Mouse (Mus musculus): ENCODE results near the gene Lonp1. TPM values are rescaled to one million over a fixed set of nuclear protein-coding genes. Genes with fewer than 3 reads are reported as not detected.

The Lonp1 gene
- polyA plus RNA-seq, 1 experiment from 2014 or later, result 23.4 TPM

DNA sequence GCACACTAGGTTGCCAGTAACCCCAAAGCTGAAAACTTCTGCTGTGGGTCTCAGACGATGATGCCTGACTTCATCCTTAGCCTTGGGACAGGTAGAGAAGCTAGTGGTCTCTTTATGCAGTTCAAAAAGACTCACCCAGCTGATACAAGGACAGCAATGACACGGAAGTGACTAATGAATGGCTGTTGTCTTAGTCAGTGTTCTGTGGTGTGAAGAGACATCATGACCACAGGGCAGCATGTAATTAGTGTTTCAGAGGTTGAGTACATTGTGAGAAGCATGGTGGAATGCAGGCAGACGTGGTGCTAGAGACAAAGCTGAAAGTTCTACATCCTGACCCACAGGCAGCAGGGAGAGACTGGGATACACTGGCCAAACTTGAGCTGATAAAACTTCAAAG, 40.9 kb upstream of the Lonp1 start:
- DNase-seq (ENCODE audit: low spot score) (no peak), ATAC-seq (no peak)
- Histone ChIP-seq H3K4me3 (ENCODE audit: low read depth, low read length) (no peak overlapping the region), H3K4me2 (replicated peaks; ENCODE audit: low read depth, low read length) (no peak overlapping the region), H3K9ac (replicated peaks; ENCODE audit: low read depth) (no peak overlapping the region), H3K4me1 (ENCODE audit: insufficient read depth, low read depth, low read length) (peaks cover 5% of the 10 kb centered on the region), H3K27ac (ENCODE audit: low read length) (no peak overlapping the region), H3K9me3 (ENCODE audit: low read length) (no peaks in the 10 kb centered on the region), H3K27me3 (replicated peaks; ENCODE audit: insufficient read depth, low read length) (no peaks in the 10 kb centered on the region), H3K36me3 (ENCODE audit: insufficient read depth, low read length) (no peaks in the 10 kb centered on the region)
- TF ChIP-seq CTCF (IDR thresholded peaks at IDR 0.05) (no peak), EP300 (IDR thresholded peaks at IDR 0.05) (no peak)
- WGBS, result 58% methylated on average over 3 of the region's 3 CpGs

DNA sequence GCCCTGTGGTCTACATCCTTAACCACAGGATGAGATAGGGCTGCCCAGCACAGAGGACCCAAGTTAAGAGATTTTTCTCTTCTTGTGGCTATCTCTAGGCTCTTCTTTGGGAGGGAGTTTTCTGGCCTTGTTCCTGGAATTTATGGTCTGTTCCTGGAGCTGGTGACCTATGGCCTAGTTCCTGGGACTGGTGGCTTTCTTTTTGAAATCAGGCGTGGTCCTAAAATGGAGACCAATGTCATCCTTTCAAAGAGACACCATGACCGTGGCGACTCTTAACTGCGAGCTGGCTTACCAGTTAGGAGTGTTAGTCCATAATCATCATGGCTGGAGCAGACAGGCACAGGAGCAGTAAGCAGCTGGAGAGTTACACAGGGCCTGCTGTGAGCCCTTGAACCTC, 39.7 kb upstream of the Lonp1 start:
- H3K9ac ChIP-seq (replicated peaks; ENCODE audit: low read depth), result no peak overlapping the region

DNA sequence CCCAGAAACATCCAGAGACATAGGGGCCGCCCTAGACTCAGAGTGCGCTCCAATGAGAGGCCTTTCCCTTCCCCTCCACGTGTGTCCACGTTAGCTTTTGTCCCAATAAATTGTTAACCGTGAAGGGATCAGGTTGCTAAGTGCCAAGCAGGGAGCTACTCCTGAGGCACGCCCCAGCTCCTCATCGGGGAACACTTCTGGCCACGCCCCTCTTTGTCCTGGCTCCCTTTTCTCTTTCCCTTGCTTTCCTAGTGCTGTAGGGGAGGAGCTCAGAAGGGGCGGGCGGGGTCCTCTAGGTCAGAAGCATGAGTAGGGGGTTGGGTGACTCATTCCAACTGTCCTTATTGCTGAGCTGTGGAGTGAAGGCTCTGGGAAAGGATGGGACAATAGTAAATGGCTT, 37.6 kb upstream of the Lonp1 start:
- Histone ChIP-seq H3K4me3 (ENCODE audit: low read depth, low read length) (no peak overlapping the region), H3K36me3 (ENCODE audit: insufficient read depth, low read length) (no peaks in the 10 kb centered on the region), H3K9me3 (ENCODE audit: low read length) (no peaks in the 10 kb centered on the region), H3K9ac (replicated peaks; ENCODE audit: low read depth) (no peak overlapping the region), H3K27me3 (replicated peaks; ENCODE audit: insufficient read depth, low read length) (no peaks in the 10 kb centered on the region), H3K27ac (ENCODE audit: low read length) (no peak overlapping the region), H3K4me1 (ENCODE audit: insufficient read depth, low read depth, low read length) (peaks cover 3% of the 10 kb centered on the region), H3K4me2 (replicated peaks; ENCODE audit: low read depth, low read length) (peak overlapping the region; percentile 25)
- ATAC-seq (peak; percentile 60), DNase-seq (ENCODE audit: low spot score) (peak; percentile 60)
- TF ChIP-seq EP300 (IDR thresholded peaks at IDR 0.05), result no peak
- no peak for TF ChIP-seq CTCF (IDR thresholded peaks at IDR 0.05)
- 7% methylated on average over 10 of the region's 10 CpGs for WGBS

More for the DNA sequence above, 39.7 kb upstream of the Lonp1 start:
- Histone ChIP-seq H3K4me1 (ENCODE audit: insufficient read depth, low read depth, low read length) (peaks cover 3% of the 10 kb centered on the region), H3K36me3 (ENCODE audit: insufficient read depth, low read length) (no peaks in the 10 kb centered on the region), H3K27ac (ENCODE audit: low read length) (no peak overlapping the region), H3K9me3 (ENCODE audit: low read length) (no peaks in the 10 kb centered on the region), H3K4me3 (ENCODE audit: low read depth, low read length) (no peak overlapping the region), H3K27me3 (replicated peaks; ENCODE audit: insufficient read depth, low read length) (no peaks in the 10 kb centered on the region), H3K4me2 (replicated peaks; ENCODE audit: low read depth, low read length) (no peak overlapping the region)
- 93% methylated on average over 4 of the region's 4 CpGs for WGBS
- DNase-seq (ENCODE audit: low spot score), result no peak
- no peak for ATAC-seq
- no peak for TF ChIP-seq CTCF (IDR thresholded peaks at IDR 0.05)
- no peak for TF ChIP-seq EP300 (IDR thresholded peaks at IDR 0.05)

DNA sequence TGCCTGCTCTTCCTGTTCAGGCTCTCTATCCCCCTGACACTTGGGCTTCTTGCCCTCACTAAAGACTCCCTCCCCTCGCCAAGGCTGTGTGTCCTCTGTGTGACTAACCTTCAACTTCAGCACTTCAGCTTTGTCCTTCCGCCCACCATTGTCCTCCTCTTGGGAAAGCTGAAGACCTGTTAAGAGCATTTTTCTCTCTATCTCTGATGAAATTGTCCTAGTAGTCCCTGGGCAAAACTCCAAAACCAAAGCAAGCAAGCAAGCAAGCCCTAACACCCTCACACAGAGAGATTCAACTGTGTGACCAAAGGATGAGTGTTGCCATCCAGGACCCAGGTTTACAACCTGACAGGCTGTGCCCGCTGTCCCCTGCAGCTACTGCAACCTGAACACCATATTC, 37.0 kb upstream of the Lonp1 start:
- no peak overlapping the region for H3K27ac ChIP-seq (ENCODE audit: low read length)

DNA sequence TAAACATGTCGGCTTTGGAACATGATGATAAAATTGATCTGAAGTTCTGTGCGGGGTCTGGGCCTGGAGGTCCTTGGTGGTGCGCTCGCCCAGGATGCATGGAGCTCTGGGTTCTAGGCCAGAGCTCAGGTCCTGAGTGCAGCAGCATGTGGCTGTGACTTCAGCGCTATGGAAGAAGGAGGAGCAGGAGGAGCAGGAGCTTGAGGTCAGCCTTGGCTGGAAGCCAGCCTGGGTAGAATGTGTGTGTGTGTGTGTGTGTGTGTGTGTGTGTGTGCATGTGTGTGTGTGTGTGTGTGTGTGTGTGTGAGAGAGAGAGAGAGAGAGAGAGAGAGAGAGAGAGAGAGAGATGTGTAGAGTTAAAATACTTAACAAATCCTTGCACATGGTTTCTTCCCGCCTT, 29.5 kb upstream of the Lonp1 start:
- Histone ChIP-seq H3K4me2 (replicated peaks; ENCODE audit: low read depth, low read length) (no peak overlapping the region), H3K36me3 (ENCODE audit: insufficient read depth, low read length) (no peaks in the 10 kb centered on the region), H3K9ac (replicated peaks; ENCODE audit: low read depth) (no peak overlapping the region), H3K4me3 (ENCODE audit: low read depth, low read length) (no peak overlapping the region), H3K9me3 (ENCODE audit: low read length) (no peaks in the 10 kb centered on the region), H3K4me1 (ENCODE audit: insufficient read depth, low read depth, low read length) (no peaks in the 10 kb centered on the region), H3K27me3 (replicated peaks; ENCODE audit: insufficient read depth, low read length) (no peaks in the 10 kb centered on the region), H3K27ac (ENCODE audit: low read length) (no peak overlapping the region)
- no peak for ATAC-seq
- no peak for DNase-seq (ENCODE audit: low spot score)
- TF ChIP-seq CTCF (IDR thresholded peaks at IDR 0.05) (no peak), EP300 (IDR thresholded peaks at IDR 0.05) (no peak)
- WGBS, result 74% methylated on average over 6 of the region's 6 CpGs

More for the DNA sequence above, 37.0 kb upstream of the Lonp1 start:
- H3K9me3 ChIP-seq (ENCODE audit: low read length), result no peaks in the 10 kb centered on the region
- H3K4me2 ChIP-seq (replicated peaks; ENCODE audit: low read depth, low read length), result peak overlapping the region; percentile 25; the same call in 1 of the 2 replicates
- peak; percentile 35 for DNase-seq (ENCODE audit: low spot score)
- no peak for ATAC-seq
- no peaks in the 10 kb centered on the region for H3K36me3 ChIP-seq (ENCODE audit: insufficient read depth, low read length)
- H3K4me3 ChIP-seq (ENCODE audit: low read depth, low read length), result no peak overlapping the region
- 26% methylated on average over 3 of the region's 3 CpGs for WGBS
- no peaks in the 10 kb centered on the region for H3K27me3 ChIP-seq (replicated peaks; ENCODE audit: insufficient read depth, low read length)
- no peak for TF ChIP-seq CTCF (IDR thresholded peaks at IDR 0.05)
- no peak for TF ChIP-seq EP300 (IDR thresholded peaks at IDR 0.05)
- peaks cover 3% of the 10 kb centered on the region for H3K4me1 ChIP-seq (ENCODE audit: insufficient read depth, low read depth, low read length)
- no peak overlapping the region for H3K9ac ChIP-seq (replicated peaks; ENCODE audit: low read depth)

DNA sequence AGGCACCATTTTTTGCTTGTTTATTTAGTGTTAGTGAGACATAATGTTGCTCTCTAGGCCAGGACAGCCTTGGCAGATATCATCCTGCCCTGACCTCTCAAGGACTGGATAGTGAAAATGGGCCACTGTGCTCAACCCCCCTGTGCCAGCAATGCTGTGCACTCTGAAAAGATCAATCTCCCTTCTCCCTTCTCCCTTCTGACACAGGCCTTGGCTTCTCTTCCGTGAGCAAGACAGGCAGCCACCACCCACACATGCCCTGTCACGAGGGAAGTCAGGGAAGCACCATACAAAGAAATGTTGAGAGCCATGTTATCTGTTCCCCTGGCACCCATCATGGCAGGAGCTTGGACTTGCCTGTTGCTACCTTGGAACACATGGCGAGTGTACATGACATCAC, 28.6 kb upstream of the Lonp1 start:
- Histone ChIP-seq H3K27me3 (replicated peaks; ENCODE audit: insufficient read depth, low read length) (no peaks in the 10 kb centered on the region), H3K9ac (replicated peaks; ENCODE audit: low read depth) (no peak overlapping the region), H3K27ac (ENCODE audit: low read length) (no peak overlapping the region), H3K36me3 (ENCODE audit: insufficient read depth, low read length) (no peaks in the 10 kb centered on the region), H3K4me3 (ENCODE audit: low read depth, low read length) (no peak overlapping the region), H3K4me2 (replicated peaks; ENCODE audit: low read depth, low read length) (no peak overlapping the region), H3K9me3 (ENCODE audit: low read length) (no peaks in the 10 kb centered on the region), H3K4me1 (ENCODE audit: insufficient read depth, low read depth, low read length) (no peaks in the 10 kb centered on the region)
- TF ChIP-seq CTCF (IDR thresholded peaks at IDR 0.05) (no peak), EP300 (IDR thresholded peaks at IDR 0.05) (no peak)
- DNase-seq (ENCODE audit: low spot score) (no peak), ATAC-seq (no peak)
- WGBS, result 68% methylated on average over 3 of the region's 3 CpGs

DNA sequence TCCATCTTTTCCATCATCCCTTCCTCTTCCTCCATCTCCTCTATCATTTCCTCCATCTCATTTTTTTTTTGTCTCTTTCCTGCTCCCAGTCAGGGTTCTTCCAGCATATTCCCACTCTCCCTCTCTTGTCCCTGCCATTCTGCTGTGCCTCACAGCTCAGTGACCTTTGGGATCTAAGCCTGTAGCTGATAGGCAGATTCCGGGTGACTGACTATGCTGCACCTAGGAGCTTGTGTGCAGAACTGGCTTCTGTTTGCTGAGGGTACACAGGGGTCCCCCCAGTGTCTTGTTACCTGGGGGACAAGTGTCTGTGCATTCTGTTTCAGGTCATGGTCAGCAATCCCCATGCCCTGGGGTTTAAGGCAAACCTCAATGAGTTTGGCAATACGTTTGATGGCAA, 28.1 kb upstream of the Lonp1 start:
- TF ChIP-seq EP300 (IDR thresholded peaks at IDR 0.05), result no peak
- no peak for TF ChIP-seq CTCF (IDR thresholded peaks at IDR 0.05)
- H3K27ac ChIP-seq (ENCODE audit: low read length), result no peak overlapping the region
- H3K9ac ChIP-seq (replicated peaks; ENCODE audit: low read depth), result no peak overlapping the region
- 62% methylated on average over 2 of the region's 2 CpGs for WGBS
- no peak overlapping the region for H3K4me3 ChIP-seq (ENCODE audit: low read depth, low read length)
- no peaks in the 10 kb centered on the region for H3K36me3 ChIP-seq (ENCODE audit: insufficient read depth, low read length)
- no peaks in the 10 kb centered on the region for H3K9me3 ChIP-seq (ENCODE audit: low read length)
- DNase-seq (ENCODE audit: low spot score) (no peak), ATAC-seq (no peak)
- no peak overlapping the region for H3K4me2 ChIP-seq (replicated peaks; ENCODE audit: low read depth, low read length)
- no peaks in the 10 kb centered on the region for H3K4me1 ChIP-seq (ENCODE audit: insufficient read depth, low read depth, low read length)
- no peaks in the 10 kb centered on the region for H3K27me3 ChIP-seq (replicated peaks; ENCODE audit: insufficient read depth, low read length)
